Mouse (Mus musculus): ENCODE measurements around the gene Prune1. TPM values are rescaled to one million over a fixed set of nuclear protein-coding genes. Genes with fewer than 3 reads are reported as not detected.
A peak's percentile ranks its signal among the peaks of the same experiment; 100 is the strongest.

The Prune1 gene
- total and polyA plus RNA-seq, 2 experiments from 2014 or later = 60.4 to 77.4 TPM

DNA sequence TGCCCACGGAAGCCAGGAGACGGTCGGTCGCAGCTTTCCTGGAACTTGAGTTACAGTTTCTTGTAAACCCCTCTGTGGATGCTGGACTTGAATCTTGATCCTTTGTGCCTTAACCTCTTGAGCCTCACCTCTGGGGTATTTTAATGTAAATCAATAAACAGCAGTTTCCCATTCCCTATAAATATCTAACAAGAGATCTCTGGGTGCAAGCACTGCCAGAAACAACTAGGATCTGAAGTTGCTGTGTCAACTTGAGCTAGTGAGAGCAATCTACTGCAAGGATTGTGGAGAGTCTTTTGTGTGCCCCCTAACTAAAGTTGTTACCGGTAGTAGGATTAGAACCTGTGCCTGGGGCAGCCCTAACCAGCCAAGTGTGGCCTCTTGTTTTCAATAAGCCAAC lies 3.5 kb upstream of the Prune1 start:
- DNase-seq (ENCODE audit: low spot score) (no peak), ATAC-seq (no peak)
- WGBS = 90% methylated on average over 5 of the region's 5 CpGs
- H3K9ac ChIP-seq (replicated peaks; ENCODE audit: low read length) = no peak overlapping the region
- H3K27me3 ChIP-seq (ENCODE audit: insufficient read depth, low read length) = no peaks in the 10 kb centered on the region
- peaks cover 6% of the 10 kb centered on the region; the same call in 1 of the 2 replicates for H3K4me1 ChIP-seq (ENCODE audit: insufficient read depth, low read length)
- H3K4me2 ChIP-seq (ENCODE audit: low read depth, low read length) = no peak overlapping the region
- no peak overlapping the region for H3K4me3 ChIP-seq (ENCODE audit: low read length)
- H3K27ac ChIP-seq = no peak overlapping the region
- no peaks in the 10 kb centered on the region for H3K9me3 ChIP-seq (ENCODE audit: low read length)
- TF ChIP-seq CTCF (IDR thresholded peaks at IDR 0.05; ENCODE audit: low read depth) = no peak
- H3K36me3 ChIP-seq (ENCODE audit: insufficient read depth, low read length) = peaks cover 4% of the 10 kb centered on the region; the same call in 1 of the 2 replicates

DNA sequence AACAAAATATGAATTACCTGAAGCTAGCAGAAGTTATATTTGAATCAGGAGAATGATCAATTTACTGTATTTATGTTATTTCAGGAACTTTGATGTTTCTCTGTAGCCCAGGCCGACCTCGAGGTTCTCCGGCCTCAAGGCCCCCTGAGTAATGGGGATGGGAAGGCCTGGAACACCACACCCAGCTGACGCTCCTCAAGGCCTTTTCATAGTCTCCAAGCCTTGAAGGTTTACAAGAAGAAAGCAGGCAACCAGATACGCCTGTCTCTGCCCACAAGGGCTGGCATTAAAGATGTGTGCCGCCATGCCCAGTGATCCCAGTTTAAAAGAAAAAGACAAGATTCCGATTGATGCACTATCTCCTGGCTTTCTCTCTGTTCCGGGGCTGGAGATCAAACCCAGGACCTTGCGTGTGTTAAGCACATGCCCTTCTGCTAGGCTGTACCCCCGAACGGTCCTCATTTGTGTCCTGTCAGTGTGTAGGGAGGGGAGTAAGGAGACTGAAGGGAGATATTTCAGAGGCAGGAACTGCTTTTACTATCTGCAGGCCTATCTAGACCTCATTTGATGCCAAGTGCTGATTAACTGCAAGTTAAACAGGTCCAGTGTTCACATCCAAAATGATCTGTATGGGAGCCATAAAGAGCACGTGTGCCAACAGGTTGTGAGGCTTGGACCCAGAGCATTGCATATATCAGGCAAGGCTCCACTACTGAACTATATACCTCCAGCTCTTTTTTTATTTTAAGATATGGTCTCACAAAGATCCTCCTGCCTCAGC lies 2.8 kb upstream of the Prune1 start:
- no peak for DNase-seq (ENCODE audit: low spot score)
- no peak overlapping the region for H3K27ac ChIP-seq
- no peaks in the 10 kb centered on the region for H3K9me3 ChIP-seq (ENCODE audit: low read length)
- H3K27me3 ChIP-seq (ENCODE audit: insufficient read depth, low read length) = no peaks in the 10 kb centered on the region
- H3K4me1 ChIP-seq (ENCODE audit: insufficient read depth, low read length) = peaks cover 6% of the 10 kb centered on the region; the same call in 1 of the 2 replicates
- no peak for TF ChIP-seq CTCF (IDR thresholded peaks at IDR 0.05; ENCODE audit: low read depth)
- H3K9ac ChIP-seq (replicated peaks; ENCODE audit: low read length) = 0 out of 2 replicates have a peak overlapping the region, but pooled peaks have one; percentile 2
- H3K36me3 ChIP-seq (ENCODE audit: insufficient read depth, low read length) = peaks cover 4% of the 10 kb centered on the region; the same call in 1 of the 2 replicates
- ATAC-seq = no peak
- H3K4me3 ChIP-seq (ENCODE audit: low read length) = no peak overlapping the region
- H3K4me2 ChIP-seq (ENCODE audit: low read depth, low read length) = peak overlapping the region; percentile 86
- WGBS = 83% methylated on average over 12 of the region's 12 CpGs

DNA sequence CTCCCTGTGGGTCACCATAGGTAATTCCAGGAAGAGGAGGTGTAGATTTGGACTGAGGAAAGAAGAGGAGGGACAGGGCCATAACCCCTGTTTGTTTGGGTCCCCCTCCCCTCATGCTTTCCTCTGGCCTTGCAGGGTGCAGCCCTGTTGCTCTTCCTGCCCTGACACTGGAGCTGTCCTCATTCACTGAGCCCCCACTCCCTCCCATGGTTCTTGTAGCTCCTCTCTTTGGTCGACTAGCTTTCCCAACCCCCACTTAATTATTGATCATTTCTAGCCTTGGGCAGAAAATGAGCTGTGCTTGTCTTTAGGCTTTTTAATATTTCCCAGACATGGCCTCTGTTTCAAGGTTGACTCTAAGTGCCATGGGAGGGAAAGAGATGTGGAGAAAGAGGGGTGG lies 2.2 kb upstream of the Prune1 start:
- Histone ChIP-seq H3K27ac (peak overlapping the region; percentile 90; the same call in 1 of the 2 replicates), H3K4me2 (ENCODE audit: low read depth, low read length) (peak overlapping the region; percentile 86), H3K9me3 (ENCODE audit: low read length) (no peaks in the 10 kb centered on the region), H3K27me3 (ENCODE audit: insufficient read depth, low read length) (no peaks in the 10 kb centered on the region), H3K9ac (replicated peaks; ENCODE audit: low read length) (0 out of 2 replicates have a peak overlapping the region, but pooled peaks have one; percentile 67), H3K4me3 (ENCODE audit: low read length) (peak overlapping the region; percentile 70), H3K4me1 (ENCODE audit: insufficient read depth, low read length) (peaks cover 6% of the 10 kb centered on the region; the same call in 1 of the 2 replicates), H3K36me3 (ENCODE audit: insufficient read depth, low read length) (peaks cover 4% of the 10 kb centered on the region; the same call in 1 of the 2 replicates)
- WGBS = 12% methylated on average over 1 of the region's 1 CpGs
- DNase-seq (ENCODE audit: low spot score) = no peak
- ATAC-seq = no peak
- TF ChIP-seq CTCF (IDR thresholded peaks at IDR 0.05; ENCODE audit: low read depth) = no peak

DNA sequence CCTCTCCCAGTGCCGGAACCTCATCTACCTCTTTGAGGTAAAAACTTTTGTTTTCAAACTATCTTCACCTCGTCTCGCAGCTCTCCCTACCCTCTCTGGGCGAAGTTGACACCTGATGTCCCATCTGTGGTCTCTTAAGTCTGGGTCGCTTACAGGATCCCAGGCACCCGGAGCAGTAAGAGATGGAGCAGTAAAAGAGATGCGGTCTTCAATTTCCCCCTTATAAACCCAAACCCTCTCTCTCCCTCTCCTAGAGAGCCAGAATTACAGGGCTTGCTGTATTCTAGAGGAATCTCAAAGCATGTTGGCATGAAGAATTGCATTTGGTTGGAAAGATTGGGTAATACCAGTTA lies 1.7 kb upstream of the Prune1 start:
- ATAC-seq = no peak
- Histone ChIP-seq H3K9me3 (ENCODE audit: low read length) (no peaks in the 10 kb centered on the region), H3K9ac (replicated peaks; ENCODE audit: low read length) (peak overlapping the region; percentile 67), H3K4me1 (ENCODE audit: insufficient read depth, low read length) (peaks cover 6% of the 10 kb centered on the region; the same call in 1 of the 2 replicates), H3K4me2 (ENCODE audit: low read depth, low read length) (peak overlapping the region; percentile 86), H3K27ac (peak overlapping the region; percentile 90), H3K36me3 (ENCODE audit: insufficient read depth, low read length) (peaks cover 4% of the 10 kb centered on the region; the same call in 1 of the 2 replicates), H3K4me3 (ENCODE audit: low read length) (peak overlapping the region; percentile 70), H3K27me3 (ENCODE audit: insufficient read depth, low read length) (no peaks in the 10 kb centered on the region)
- DNase-seq (ENCODE audit: low spot score) = no peak
- under 1% methylated on average over 7 of the region's 7 CpGs for WGBS
- no peak for TF ChIP-seq CTCF (IDR thresholded peaks at IDR 0.05; ENCODE audit: low read depth)

DNA sequence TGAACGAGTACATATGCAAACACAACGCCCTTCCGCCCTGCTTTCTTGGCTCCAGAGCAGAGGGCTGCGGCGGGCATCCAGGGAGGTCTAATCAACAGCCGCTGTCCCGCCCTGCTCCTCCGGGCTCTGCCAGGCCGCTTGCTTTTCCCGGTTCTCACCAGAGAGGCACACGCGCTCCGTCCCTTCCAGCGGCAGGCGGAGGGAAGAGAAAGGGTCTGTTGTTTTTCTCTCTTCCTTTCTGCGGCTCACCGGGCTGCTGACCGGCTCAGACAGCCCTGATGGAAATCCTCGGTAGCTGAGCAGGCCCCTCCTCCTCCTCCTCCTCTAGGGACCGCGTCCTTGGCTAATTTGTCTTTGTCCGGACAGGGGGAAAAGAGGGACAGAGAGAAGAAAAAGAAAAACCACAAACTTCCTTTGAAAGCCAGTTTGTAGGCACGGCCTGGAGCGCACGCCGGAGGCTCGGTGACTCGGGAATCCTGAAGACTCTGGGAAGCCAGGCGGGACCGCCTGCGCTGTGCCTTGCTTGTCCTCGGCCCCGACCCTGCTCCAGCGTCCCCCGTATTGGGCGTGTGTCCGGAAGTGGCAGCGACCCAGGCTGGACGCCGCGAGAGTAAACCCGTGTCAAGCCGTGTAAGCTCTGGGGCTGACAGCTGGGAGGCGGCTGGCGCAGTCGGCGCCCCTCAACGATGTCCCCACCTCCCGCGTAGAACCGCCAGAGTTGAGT lies 1.2 kb upstream of the Prune1 start:
- peak overlapping the region; percentile 90 for H3K27ac ChIP-seq

DNA sequence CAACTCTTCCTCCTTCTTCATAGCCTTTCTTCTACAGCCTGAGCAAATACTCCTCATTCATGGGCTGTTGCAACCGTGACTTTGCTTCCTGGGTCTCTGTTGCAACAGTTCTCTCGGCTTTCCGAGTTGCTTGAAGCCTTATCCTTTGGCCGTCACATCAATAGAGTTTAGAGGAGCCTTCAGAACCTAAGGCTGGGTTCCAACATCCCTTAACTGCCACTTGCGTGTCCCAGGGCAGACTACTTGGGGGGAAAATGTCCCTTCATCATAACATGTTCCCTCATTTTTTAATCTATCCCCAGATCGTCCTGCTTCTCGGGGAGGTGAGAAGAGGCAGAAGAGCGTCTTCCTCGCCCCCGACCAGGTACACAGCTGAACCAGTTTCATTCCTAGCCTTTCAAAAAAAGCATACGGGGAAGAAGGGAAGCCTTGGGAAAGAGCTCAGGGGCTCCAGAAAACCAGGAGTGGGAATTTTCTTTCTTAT lies 547 bp upstream of the Prune1 start:
- H3K4me3 ChIP-seq (ENCODE audit: low read length) = peak overlapping the region; percentile 70
- under 1% methylated on average over 11 of the region's 11 CpGs for WGBS
- DNase-seq (ENCODE audit: low spot score) = peak; percentile 18

More for the DNA sequence above, 1.2 kb upstream of the Prune1 start:
- H3K4me2 ChIP-seq (ENCODE audit: low read depth, low read length) = peak overlapping the region; percentile 86
- peak overlapping the region; percentile 67 for H3K9ac ChIP-seq (replicated peaks; ENCODE audit: low read length)
- TF ChIP-seq CTCF (IDR thresholded peaks at IDR 0.05; ENCODE audit: low read depth) = peak; percentile 58
- peak; percentile 87 for DNase-seq (ENCODE audit: low spot score)
- peaks cover 6% of the 10 kb centered on the region; the same call in 1 of the 2 replicates for H3K4me1 ChIP-seq (ENCODE audit: insufficient read depth, low read length)
- no peaks in the 10 kb centered on the region for H3K27me3 ChIP-seq (ENCODE audit: insufficient read depth, low read length)
- H3K4me3 ChIP-seq (ENCODE audit: low read length) = peak overlapping the region; percentile 70
- H3K36me3 ChIP-seq (ENCODE audit: insufficient read depth, low read length) = peaks cover 3% of the 10 kb centered on the region; the same call in 1 of the 2 replicates
- H3K9me3 ChIP-seq (ENCODE audit: low read length) = no peaks in the 10 kb centered on the region
- ATAC-seq = peak; percentile 80
- under 1% methylated on average over 50 of the region's 51 CpGs for WGBS

More for the DNA sequence above, 547 bp upstream of the Prune1 start:
- peak overlapping the region; percentile 67 for H3K9ac ChIP-seq (replicated peaks; ENCODE audit: low read length)
- H3K4me2 ChIP-seq (ENCODE audit: low read depth, low read length) = peak overlapping the region; percentile 86
- H3K36me3 ChIP-seq (ENCODE audit: insufficient read depth, low read length) = no peaks in the 10 kb centered on the region
- no peaks in the 10 kb centered on the region for H3K27me3 ChIP-seq (ENCODE audit: insufficient read depth, low read length)
- TF ChIP-seq CTCF (IDR thresholded peaks at IDR 0.05; ENCODE audit: low read depth) = no peak
- peak; percentile 0; the same call in 1 of the 2 replicates for ATAC-seq
- H3K27ac ChIP-seq = peak overlapping the region; percentile 90
- no peaks in the 10 kb centered on the region for H3K9me3 ChIP-seq (ENCODE audit: low read length)
- H3K4me1 ChIP-seq (ENCODE audit: insufficient read depth, low read length) = peaks cover 6% of the 10 kb centered on the region; the same call in 1 of the 2 replicates
